Mouse (Mus musculus) urinary bladder, adult 2 months (tissue): ENCODE results near the gene Cldn2. TPM values are rescaled to one million over a fixed set of nuclear protein-coding genes. Genes with fewer than 3 reads are reported as not detected.

Source experiments
- DNase-seq: peaks from one replicate; pipeline ENCODE4 v3.0.0; 2022; ENCODE audit warnings: low spot score
- polyA plus RNA-seq: library from polyadenylated mRNA; depleted of rRNA; stranded (reverse); fragments of >200 nt; gene quantifications from 2 replicates; pipeline ENCODE4 v1.2.3, GENCODE M21; 2012; rRNA removed

The Cldn2 gene
- polyA plus RNA-seq, 1 experiment = 0.06 TPM

- DNase-seq = no peak
Observed at GRCm38 (mm10) chrX:139808085-139808484, 7.5 kb downstream of the Cldn2 start.

GRCm38 (mm10) chrX:139808501-139808900, 7.9 kb downstream of the Cldn2 start:
- DNase-seq = no peak

DNA sequence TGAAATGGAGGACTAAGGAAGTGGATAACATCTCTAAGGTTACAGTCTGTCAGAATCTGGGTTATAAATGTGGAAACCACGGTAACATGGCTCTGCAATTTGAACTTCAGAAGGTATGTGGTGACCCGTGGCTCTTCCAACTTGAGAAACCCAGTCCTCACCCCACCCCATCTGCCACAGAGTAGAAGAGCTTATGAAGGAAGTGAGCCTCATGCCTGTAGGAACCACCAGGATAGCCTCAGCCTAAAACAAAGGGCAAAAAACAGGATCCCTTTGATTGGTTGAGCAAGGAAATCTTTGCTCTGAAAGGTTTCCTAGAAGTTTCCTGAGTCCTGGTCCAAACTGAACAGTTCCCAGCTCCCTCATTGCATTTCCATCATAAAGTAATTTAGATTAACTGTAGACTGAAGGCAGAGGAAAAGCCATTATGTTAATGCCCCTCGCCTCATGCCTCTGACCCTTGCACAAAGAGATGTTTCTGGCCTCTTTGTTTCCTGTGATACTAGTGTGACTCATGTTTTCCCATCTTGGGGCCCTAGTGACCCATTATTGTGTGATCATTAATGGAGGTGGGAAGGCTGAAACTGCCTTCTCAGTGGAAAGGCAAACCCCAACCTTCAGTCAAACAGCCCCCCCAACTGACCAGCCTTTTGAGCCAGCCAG, 12.1 kb downstream of the Cldn2 start:
- no peak for DNase-seq

- DNase-seq = no peak
Observed at GRCm38 (mm10) chrX:139813299-139814002, 12.8 kb downstream of the Cldn2 start.

DNA sequence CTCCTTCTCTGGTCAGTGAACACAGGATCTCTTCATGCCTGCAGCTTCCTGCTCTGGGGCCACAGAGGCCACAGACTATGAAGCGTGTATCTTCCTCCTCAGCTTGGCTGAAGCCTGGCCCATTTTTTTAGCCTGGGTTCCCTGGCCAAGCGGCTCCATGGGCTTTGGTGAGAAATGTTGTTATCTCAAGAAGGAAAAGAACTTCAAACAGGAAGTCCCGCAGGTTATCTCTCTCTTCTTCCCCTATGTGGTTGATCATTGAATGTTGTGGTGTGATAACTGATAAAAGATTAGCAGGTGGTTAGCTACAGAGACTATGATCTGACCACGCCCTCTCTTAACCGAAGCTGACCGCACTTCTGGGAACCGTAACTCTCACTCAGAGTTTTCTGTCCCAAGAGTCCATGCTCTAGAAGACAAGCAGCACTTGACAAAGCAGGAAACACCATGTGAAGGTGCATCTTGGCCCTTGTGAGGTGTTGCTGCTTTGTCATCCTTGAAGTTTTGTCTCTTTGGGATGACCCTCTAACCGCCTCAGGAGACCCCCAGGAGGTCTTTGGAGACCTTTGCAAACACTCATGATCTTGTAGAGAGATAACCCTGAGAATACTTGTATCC, 13.5 kb downstream of the Cldn2 start:
- no peak for DNase-seq

GRCm38 (mm10) chrX:139815201-139815600, 14.6 kb downstream of the Cldn2 start:
- DNase-seq = no peak

DNA sequence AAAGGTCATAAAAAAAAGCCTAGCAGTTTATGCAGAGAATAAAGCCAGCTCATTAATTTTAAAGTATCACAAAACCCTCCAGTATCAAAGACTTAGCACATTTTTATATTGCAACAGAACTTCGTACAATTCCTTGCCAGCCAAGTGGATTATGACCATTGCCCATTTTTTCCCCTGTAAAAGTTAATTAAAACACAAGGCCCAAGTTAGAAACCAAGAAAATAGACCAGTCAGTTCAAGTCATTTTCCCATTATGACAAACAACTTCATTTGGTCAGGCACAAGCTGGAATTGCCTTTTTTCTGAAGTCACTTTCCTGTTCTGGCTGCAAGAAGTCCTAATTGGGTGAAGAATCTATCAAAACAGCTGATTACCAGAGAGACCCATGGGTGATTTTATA, 24.8 kb downstream of the Cldn2 start:
- DNase-seq = no peak

DNA sequence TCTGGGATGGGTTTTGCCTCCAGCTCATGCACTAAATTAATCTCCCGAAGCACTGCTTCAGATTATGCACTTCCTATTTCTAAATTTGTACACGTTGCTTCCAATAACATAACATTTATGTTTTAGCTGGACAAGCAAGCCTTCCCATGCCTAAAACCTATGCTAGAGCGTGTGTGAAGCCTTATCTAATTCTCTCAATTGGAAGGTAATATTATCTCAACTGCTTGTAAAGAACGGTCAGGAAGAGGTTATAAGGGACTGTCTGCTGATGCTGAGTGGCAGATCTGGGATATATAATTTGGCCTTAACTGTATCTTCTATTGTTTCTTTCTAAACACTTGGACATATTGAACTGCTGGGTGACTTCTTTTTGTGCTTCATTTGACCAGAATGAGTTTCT, 26.3 kb downstream of the Cldn2 start:
- no peak for DNase-seq

GRCm38 (mm10) chrX:139828363-139829092, 27.9 kb downstream of the Cldn2 start:
- no peak for DNase-seq

- no peak for DNase-seq
Observed at GRCm38 (mm10) chrX:139832464-139832863, 31.8 kb downstream of the Cldn2 start.

- DNase-seq = no peak
Observed at GRCm38 (mm10) chrX:139839057-139839456, 38.4 kb downstream of the Cldn2 start.

GRCm38 (mm10) chrX:139841091-139841490, 40.5 kb downstream of the Cldn2 start:
- DNase-seq = no peak

GRCm38 (mm10) chrX:139854795-139855194, 54.2 kb downstream of the Cldn2 start:
- no peak for DNase-seq

DNA sequence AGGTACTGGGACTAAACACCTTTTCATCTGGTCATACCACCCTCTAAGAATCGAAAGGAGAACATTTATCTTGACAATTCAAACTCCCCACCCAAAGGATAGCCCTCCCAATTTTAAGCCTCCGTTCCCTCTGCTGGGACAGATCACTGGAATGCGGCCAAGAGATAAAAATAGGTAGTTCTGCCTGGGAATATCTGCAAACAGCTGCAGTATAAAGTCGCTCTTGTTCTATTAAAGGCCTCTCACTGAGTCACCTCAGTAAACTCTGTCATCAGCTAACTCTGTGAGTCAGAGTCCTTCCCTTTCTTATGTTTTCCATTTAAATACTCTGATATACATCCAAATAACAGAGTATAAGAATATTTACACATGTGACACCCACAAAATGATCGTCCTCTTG, 58.8 kb downstream of the Cldn2 start:
- no peak for DNase-seq

Other genes with a start within 250 kb of the Cldn2 start
- 85.7 and 103 TPM in 2 replicates for gene Rnf128, start 237.5 kb upstream of the Cldn2 start, polyA plus RNA-seq
- 8.2 and 8.4 TPM in 2 replicates for gene Tbc1d8b, start 115.8 kb upstream of the Cldn2 start, polyA plus RNA-seq
- 0.13 TPM in 1 of 2 replicates, not detected in the other for gene Gm15013, start 86.3 kb upstream of the Cldn2 start, polyA plus RNA-seq
- gene Ripply1, start 18.5 kb upstream of the Cldn2 start, polyA plus RNA-seq = not detected in 2 replicates
- 5.5 and 6.3 TPM in 2 replicates for gene Morc4, start 70.8 kb downstream of the Cldn2 start, polyA plus RNA-seq
- gene Rbm41, start 197.8 kb downstream of the Cldn2 start, polyA plus RNA-seq = 4.2 and 4.3 TPM in 2 replicates